Mouse (Mus musculus) fat pad, adult 2 months (tissue): ENCODE results near the gene Shoc2.

Experiments used
- DNase-seq: peaks from one replicate; pipeline ENCODE4 v3.0.0-alpha.2; 2011; ENCODE audit warnings: low read depth, low spot score; ENCODE audit errors: extremely low read depth

The Shoc2 gene

DNA sequence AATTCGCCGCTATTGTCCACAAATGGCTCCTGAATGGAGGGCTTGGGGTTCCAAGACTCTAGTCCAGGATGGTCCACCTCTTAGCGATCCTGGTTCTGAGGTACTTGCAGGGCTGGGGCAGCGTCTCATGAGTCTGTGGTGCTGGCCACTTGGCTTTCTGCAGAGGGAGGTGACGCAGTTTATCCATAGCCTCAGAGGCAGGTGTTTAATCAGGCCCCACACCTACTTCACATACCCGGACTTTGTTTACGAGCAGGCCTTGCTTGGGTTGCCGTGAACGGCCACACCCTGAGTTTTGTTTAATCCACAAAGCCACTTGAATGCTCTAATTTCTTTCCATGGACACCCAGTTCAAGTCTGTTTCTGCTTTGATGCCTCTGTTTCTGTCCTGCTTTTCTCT, 137.2 kb downstream of the Shoc2 start:
- no peak for DNase-seq

DNA sequence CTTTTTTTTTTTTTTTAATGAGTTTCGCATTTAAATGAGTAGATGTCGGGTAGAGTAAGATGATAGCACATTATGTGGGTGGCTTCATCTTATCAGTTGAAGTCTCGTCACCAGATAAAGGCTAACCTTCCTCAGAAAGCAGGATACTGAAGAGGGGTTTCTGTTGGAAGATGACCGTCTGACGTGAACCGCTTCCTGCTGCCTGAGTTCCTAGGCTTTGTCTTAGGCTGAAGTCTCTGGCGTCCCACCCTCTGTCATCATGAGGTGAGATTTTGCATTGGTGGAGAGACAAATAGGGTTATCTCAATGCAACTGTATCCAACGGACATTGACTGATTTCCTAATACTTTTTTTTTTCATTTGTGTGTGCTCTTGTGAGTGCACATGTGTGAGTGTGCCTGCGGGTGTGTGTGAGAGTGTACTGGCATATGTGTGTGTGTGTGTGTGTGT, 137.6 kb downstream of the Shoc2 start:
- no peak for DNase-seq
